Mouse (Mus musculus) liver, postnatal 0 days (tissue): ENCODE measurements around the gene Slc26a5. TPM values are rescaled to one million over a fixed set of nuclear protein-coding genes. Genes with fewer than 3 reads are reported as not detected.

Experiments
- ATAC-seq: fragments of 200-750 bp; cut with Nextera tagmentation; 2 replicates; pipeline ENCODE4 v1.8.0; 2017; ENCODE audit warnings: mild to moderate bottlenecking, moderate library complexity
- DNase-seq: peaks from one replicate; pipeline ENCODE4 v3.0.0-alpha.2; 2016
- H3K27ac ChIP-seq: fragments of 300-500 bp; sonication (generic); 2 replicates; pipeline ENCODE4 v1.5.1; 2014; ENCODE audit warnings: antibody characterized with exemption, moderate library complexity, mild to moderate bottlenecking, low read depth
- H3K27me3 ChIP-seq: fragments of 300-500 bp; sonication (generic); 2 replicates; pipeline ENCODE4 v1.6.1; 2014; ENCODE audit warnings: low read length, control low read depth, mixed read lengths; ENCODE audit not compliant: insufficient read depth
- H3K36me3 ChIP-seq: fragments of 300-500 bp; sonication (generic); replicated peaks from 2 replicates; pipeline ENCODE4 v1.6.1; 2014; ENCODE audit warnings: mild to moderate bottlenecking, control low read depth, low read length, moderate library complexity, mixed read lengths; ENCODE audit not compliant: insufficient read depth
- H3K4me1 ChIP-seq: fragments of 300-500 bp; sonication (generic); 2 replicates; pipeline ENCODE4 v1.6.1; 2014; ENCODE audit warnings: antibody characterized with exemption, mild to moderate bottlenecking, control low read depth; ENCODE audit not compliant: insufficient read depth
- H3K4me2 ChIP-seq: fragments of 300-500 bp; sonication (generic); 2 replicates; pipeline ENCODE4 v1.6.1; 2014; ENCODE audit warnings: low read depth, mild to moderate bottlenecking, low read length, moderate library complexity, mixed read lengths
- H3K4me3 ChIP-seq: fragments of 300-500 bp; sonication (generic); 2 replicates; pipeline ENCODE4 v1.5.1; 2014; ENCODE audit warnings: low read depth, low read length
- H3K9ac ChIP-seq: fragments of 300-500 bp; sonication (generic); replicated peaks from 2 replicates; pipeline ENCODE4 v1.6.1; 2014; ENCODE audit warnings: mild to moderate bottlenecking, moderate library complexity
- H3K9me3 ChIP-seq: fragments of 300-500 bp; sonication (generic); 2 replicates; pipeline ENCODE4 v1.6.1; 2016; ENCODE audit warnings: mild to moderate bottlenecking, control low read depth, low read length, mixed read lengths
- CTCF ChIP-seq: sonication (generic); IDR thresholded peaks from 2 replicates; pipeline ENCODE4 v1.5.1; 2016; ENCODE audit warnings: antibody characterized with exemption, low read depth
- EP300 ChIP-seq: IDR thresholded peaks from 2 replicates; pipeline ENCODE4 v1.6.1; 2016; ENCODE audit warnings: antibody characterized with exemption, low read depth, mild to moderate bottlenecking
- WGBS: fragments of 180-500 bp; shearing (Covaris S2); extraction: QIAGEN DNeasy Blood & Tissue Kit; methylation state at CpG from one replicate; pipeline ENCODE4 v1.1.7; 2014; ENCODE audit not compliant: insufficient replicate concordance; 5-methylcytosine and 5-hydroxymethylcytosine counted together
- polyA plus RNA-seq: library from polyadenylated mRNA; unstranded; fragments of >200 nt; fragmentation: Nextera tagmentation; extraction: Ambion mirVana; gene quantifications from 2 replicates; pipeline ENCODE4 v1.2.1, GENCODE M21; 2015

Slc26a5 gene
- not detected in 2 replicates for polyA plus RNA-seq

GRCm38 (mm10) chr5:21865346-21866107 is at the start of gene Slc26a5:
Slc26a5 (minus strand) TSS chr5:21865604.
- H3K27me3 ChIP-seq, result peaks cover 4% of the 10 kb centered on the region; the same call in 1 of the 2 replicates

DNA sequence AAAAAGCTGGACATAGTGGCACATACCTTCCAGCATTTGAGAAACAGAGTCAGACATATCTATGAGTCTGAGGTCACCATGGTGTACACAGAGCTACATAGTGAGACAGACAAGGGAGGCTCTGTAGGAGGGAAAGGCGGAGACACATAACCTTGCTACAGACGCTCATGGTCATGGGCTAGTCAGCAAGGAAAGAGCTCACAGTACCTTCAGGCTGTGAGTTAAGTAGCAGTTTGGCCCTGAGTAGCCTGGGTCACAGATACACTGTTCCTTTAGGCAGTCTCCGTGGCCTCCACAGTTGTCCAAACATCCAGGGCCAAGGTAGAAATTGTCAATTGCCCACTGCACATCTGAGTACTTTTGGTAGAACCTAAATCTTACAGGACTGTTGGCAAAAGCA is 49.4 kb upstream of the Slc26a5 start:
- H3K9ac ChIP-seq, result no peak overlapping the region
- H3K36me3 ChIP-seq, result no peaks in the 10 kb centered on the region
- 63% methylated on average over 3 of the region's 3 CpGs for WGBS
- no peak for ATAC-seq
- no peak for DNase-seq
- no peak overlapping the region for H3K4me3 ChIP-seq
- no peak overlapping the region for H3K27ac ChIP-seq
- no peaks in the 10 kb centered on the region for H3K4me1 ChIP-seq
- no peaks in the 10 kb centered on the region for H3K9me3 ChIP-seq
- no peak for TF ChIP-seq CTCF
- TF ChIP-seq EP300, result no peak
- H3K27me3 ChIP-seq, result no peaks in the 10 kb centered on the region
- no peak overlapping the region for H3K4me2 ChIP-seq

More at GRCm38 (mm10) chr5:21865346-21866107, at the start of gene Slc26a5:
- H3K9ac ChIP-seq, result no peak within 1 kb of the TSS
- peak within 1 kb of the TSS; percentile 47 for H3K4me2 ChIP-seq
- no peak within 1 kb of the TSS for H3K27ac ChIP-seq
- ATAC-seq (no peak), DNase-seq (no peak)
- no peaks in the 10 kb centered on the region for H3K36me3 ChIP-seq
- no peak for TF ChIP-seq EP300
- no peak for TF ChIP-seq CTCF
- H3K9me3 ChIP-seq, result no peaks in the 10 kb centered on the region
- no peaks in the 10 kb centered on the region; the same call in 1 of the 2 replicates for H3K4me1 ChIP-seq
- peak within 1 kb of the TSS; percentile 10; the same call in 1 of the 2 replicates for H3K4me3 ChIP-seq
- WGBS, result 3% methylated on average over 29 of the region's 29 CpGs

DNA sequence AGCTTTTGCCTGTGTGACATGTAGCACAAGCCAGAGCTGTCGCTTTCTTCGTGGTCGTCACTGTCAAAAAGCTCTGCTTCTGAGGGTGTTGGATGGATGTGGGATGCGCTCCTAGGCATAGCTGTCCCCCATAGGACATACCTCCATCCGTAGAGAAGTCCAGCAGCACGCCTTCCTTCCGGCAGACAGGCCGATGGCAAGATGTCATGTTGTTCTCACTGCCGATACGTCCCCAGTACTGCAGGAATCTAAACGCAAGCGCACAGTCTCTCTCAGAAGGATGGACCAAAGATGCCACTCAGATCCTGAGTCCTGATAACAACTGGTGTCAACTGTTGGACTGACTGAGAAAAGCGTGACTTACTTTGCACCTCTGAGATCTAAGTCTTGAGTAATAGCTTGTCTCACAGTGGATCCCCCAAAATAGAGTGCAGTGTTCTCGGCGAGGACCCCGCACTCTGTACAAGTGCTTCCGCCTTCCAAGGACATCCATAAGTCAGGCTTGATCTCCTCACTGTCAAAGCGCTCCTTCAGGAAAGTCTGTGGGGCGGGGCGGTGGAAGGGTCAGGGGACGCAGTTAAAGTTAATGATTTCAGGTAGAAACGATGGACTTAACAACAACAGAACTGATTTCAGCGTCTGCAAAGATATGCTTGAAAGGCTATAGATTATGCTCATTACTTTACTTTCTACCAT is 47.6 kb upstream of the Slc26a5 start:
- ATAC-seq (no peak), DNase-seq (no peak)
- Histone ChIP-seq H3K9ac (no peak overlapping the region), H3K4me1 (no peaks in the 10 kb centered on the region), H3K36me3 (no peaks in the 10 kb centered on the region), H3K27ac (no peak overlapping the region), H3K4me2 (no peak overlapping the region), H3K27me3 (no peaks in the 10 kb centered on the region), H3K9me3 (no peaks in the 10 kb centered on the region), H3K4me3 (no peak overlapping the region)
- 85% methylated on average over 23 of the region's 23 CpGs for WGBS
- TF ChIP-seq EP300 (no peak), CTCF (no peak)

DNA sequence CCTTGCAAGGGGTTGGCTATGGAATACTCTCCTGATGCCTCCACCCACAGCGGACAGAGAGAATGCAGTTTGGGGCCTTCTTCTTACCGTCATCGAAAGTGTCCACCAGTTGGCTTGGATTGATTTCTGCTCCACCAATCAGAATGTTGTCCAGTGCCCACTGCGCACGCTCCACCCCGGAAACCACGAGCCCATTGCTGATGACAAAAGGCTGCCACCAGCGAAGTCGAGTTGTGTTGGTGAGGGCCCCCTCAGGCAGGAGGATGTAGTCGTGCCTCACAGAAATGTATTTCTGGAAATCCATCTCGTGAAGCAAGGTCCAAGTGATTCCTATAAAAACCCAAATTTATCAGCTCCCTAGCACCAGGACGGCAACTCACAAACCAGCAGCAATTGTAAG is 45.3 kb upstream of the Slc26a5 start:
- no peak for TF ChIP-seq CTCF
- no peak for TF ChIP-seq EP300
- 83% methylated on average over 12 of the region's 12 CpGs for WGBS
- no peaks in the 10 kb centered on the region for H3K9me3 ChIP-seq
- no peak overlapping the region for H3K9ac ChIP-seq
- no peaks in the 10 kb centered on the region for H3K4me1 ChIP-seq
- no peaks in the 10 kb centered on the region for H3K36me3 ChIP-seq
- ATAC-seq (no peak), DNase-seq (no peak)
- H3K27me3 ChIP-seq, result no peaks in the 10 kb centered on the region
- no peak overlapping the region for H3K4me3 ChIP-seq
- no peak overlapping the region for H3K4me2 ChIP-seq
- H3K27ac ChIP-seq, result no peak overlapping the region

- no peak overlapping the region for H3K9ac ChIP-seq
- H3K27ac ChIP-seq, result no peak overlapping the region
- no peaks in the 10 kb centered on the region for H3K9me3 ChIP-seq
- TF ChIP-seq CTCF (no peak), EP300 (no peak)
- ATAC-seq (no peak), DNase-seq (no peak)
- no peaks in the 10 kb centered on the region for H3K4me1 ChIP-seq
- H3K27me3 ChIP-seq, result no peaks in the 10 kb centered on the region
- H3K4me3 ChIP-seq, result no peak overlapping the region
- H3K4me2 ChIP-seq, result no peak overlapping the region
- H3K36me3 ChIP-seq, result no peaks in the 10 kb centered on the region
- 65% methylated on average over 3 of the region's 3 CpGs for WGBS
These were observed 44.3 kb upstream of the Slc26a5 start for GRCm38 (mm10) chr5:21909713-21910112.

- H3K36me3 ChIP-seq, result 0 out of 2 replicates have a peak, but pooled peaks cover 3% of the 10 kb centered on the region
- 71% methylated on average over 12 of the region's 12 CpGs for WGBS
These were observed 36.0 kb upstream of the Slc26a5 start for GRCm38 (mm10) chr5:21901411-21901810.

More at GRCm38 (mm10) chr5:21901411-21901810, 36.0 kb upstream of the Slc26a5 start:
- H3K27ac ChIP-seq, result no peak overlapping the region
- TF ChIP-seq EP300, result no peak
- TF ChIP-seq CTCF, result no peak
- H3K27me3 ChIP-seq, result no peaks in the 10 kb centered on the region
- H3K9ac ChIP-seq, result no peak overlapping the region
- H3K4me2 ChIP-seq, result no peak overlapping the region
- H3K9me3 ChIP-seq, result no peaks in the 10 kb centered on the region
- no peak overlapping the region for H3K4me3 ChIP-seq
- no peaks in the 10 kb centered on the region for H3K4me1 ChIP-seq
- DNase-seq, result no peak
- ATAC-seq, result no peak
